Mouse (Mus musculus) cerebellum, adult 8-10 months (tissue): ENCODE measurements around the gene Efna1.

ENCODE experiments used
- DNase-seq: peaks from one replicate; pipeline ENCODE4 v3.0.0; 2022

Efna1 gene

GRCm38 (mm10) chr3:89305551-89306325 is 24.8 kb upstream of the Efna1 start:
- DNase-seq = no peak

- DNase-seq = no peak
Observed at GRCm38 (mm10) chr3:89305105-89305504, 24.2 kb upstream of the Efna1 start.

GRCm38 (mm10) chr3:89304440-89304839 is 23.5 kb upstream of the Efna1 start:
- no peak for DNase-seq

- DNase-seq = no peak
Observed at GRCm38 (mm10) chr3:89300514-89300913, 19.6 kb upstream of the Efna1 start.

GRCm38 (mm10) chr3:89300071-89300470 is 19.1 kb upstream of the Efna1 start:
- no peak for DNase-seq

GRCm38 (mm10) chr3:89299499-89299898 is 18.6 kb upstream of the Efna1 start:
- DNase-seq = no peak

GRCm38 (mm10) chr3:89298908-89299307 is 18.0 kb upstream of the Efna1 start:
- DNase-seq = no peak

- no peak for DNase-seq
Observed at GRCm38 (mm10) chr3:89296761-89297396, 15.9 kb upstream of the Efna1 start.

- no peak for DNase-seq
Observed at GRCm38 (mm10) chr3:89295685-89296230, 14.8 kb upstream of the Efna1 start.

GRCm38 (mm10) chr3:89294195-89294594 is 13.3 kb upstream of the Efna1 start:
- DNase-seq = no peak

- no peak for DNase-seq
Observed at GRCm38 (mm10) chr3:89293247-89293918, 12.4 kb upstream of the Efna1 start.

- DNase-seq = no peak
Observed at GRCm38 (mm10) chr3:89292303-89292702, 11.4 kb upstream of the Efna1 start.

GRCm38 (mm10) chr3:89291874-89292273 is 10.9 kb upstream of the Efna1 start:
- DNase-seq = no peak

- no peak for DNase-seq
Observed at GRCm38 (mm10) chr3:89288503-89288928, 7.6 kb upstream of the Efna1 start.

GRCm38 (mm10) chr3:89287286-89287685 is 6.3 kb upstream of the Efna1 start:
- DNase-seq = no peak

- DNase-seq = no peak
Observed at GRCm38 (mm10) chr3:89285526-89285925, 4.6 kb upstream of the Efna1 start.

GRCm38 (mm10) chr3:89284261-89284660 is 3.3 kb upstream of the Efna1 start:
- DNase-seq = no peak

GRCm38 (mm10) chr3:89282291-89282643 is 1.3 kb upstream of the Efna1 start:
- no peak for DNase-seq

GRCm38 (mm10) chr3:89281579-89282290 is 793 bp upstream of the Efna1 start:
- DNase-seq = peak; percentile 82

- DNase-seq = no peak
Observed at GRCm38 (mm10) chr3:89280050-89280605, 814 bp downstream of the Efna1 start.

- peak; percentile 85 for DNase-seq
Observed at GRCm38 (mm10) chr3:89279153-89279890, 1.6 kb downstream of the Efna1 start.

GRCm38 (mm10) chr3:89278643-89279042 is 2.3 kb downstream of the Efna1 start:
- DNase-seq = no peak
